Mouse (Mus musculus) neural tube, embryonic 15.5 days (tissue): ENCODE data around the gene Pmpca. TPM values are rescaled to one million over a fixed set of nuclear protein-coding genes. Genes with fewer than 3 reads are reported as not detected.
A peak's percentile ranks its signal among the peaks of the same experiment; 100 is the strongest.
"Not testable (repeated sequence)": the region's sequence is repeated elsewhere in the genome, so short reads cannot be mapped to it uniquely, and the experiment has no call there.

Experiments used
- ATAC-seq: fragments of 200-750 bp; cut with Nextera tagmentation; 2 replicates; pipeline ENCODE4 v1.8.0; 2017; ENCODE audit warnings: mild to moderate bottlenecking, moderate TSS enrichment, moderate library complexity; ENCODE audit not compliant: low FRiP score
- H3K27ac ChIP-seq: fragments of 300-500 bp; sonication (generic); replicated peaks from 2 replicates; pipeline ENCODE4 v1.5.1; 2015; ENCODE audit warnings: mild to moderate bottlenecking, inconsistent platforms
- H3K27me3 ChIP-seq: fragments of 300-500 bp; sonication (generic); replicated peaks from 2 replicates; pipeline ENCODE4 v1.6.1; 2015; ENCODE audit warnings: inconsistent platforms
- H3K36me3 ChIP-seq: fragments of 300-500 bp; sonication (generic); 2 replicates; pipeline ENCODE4 v1.6.1; 2015; ENCODE audit warnings: inconsistent platforms
- H3K4me1 ChIP-seq: fragments of 300-500 bp; sonication (generic); 2 replicates; pipeline ENCODE4 v1.6.1; 2015; ENCODE audit warnings: inconsistent platforms
- H3K4me2 ChIP-seq: fragments of 300-500 bp; sonication (generic); 2 replicates; pipeline ENCODE4 v1.6.1; 2015; ENCODE audit warnings: inconsistent platforms, mild to moderate bottlenecking, moderate library complexity
- H3K4me3 ChIP-seq: fragments of 300-500 bp; sonication (generic); replicated peaks from 2 replicates; pipeline ENCODE4 v1.5.1; 2015; ENCODE audit warnings: mild to moderate bottlenecking, inconsistent platforms
- H3K9ac ChIP-seq: fragments of 300-500 bp; sonication (generic); replicated peaks from 2 replicates; pipeline ENCODE4 v1.6.1; 2015; ENCODE audit warnings: mild to moderate bottlenecking, inconsistent platforms
- H3K9me3 ChIP-seq: fragments of 300-500 bp; sonication (generic); replicated peaks from 2 replicates; pipeline ENCODE4 v1.6.1; 2016; ENCODE audit warnings: inconsistent platforms
- WGBS: fragments of 180-500 bp; shearing (Covaris S2); methylation state at CpG from one replicate; pipeline ENCODE4 v1.1.7; 2015; ENCODE audit warnings: mixed read lengths; 5-methylcytosine and 5-hydroxymethylcytosine counted together
- polyA plus RNA-seq: library from polyadenylated mRNA; unstranded; fragments of >200 nt; fragmentation: Nextera tagmentation; extraction: Ambion mirVana; gene quantifications from 2 replicates; pipeline ENCODE4 v1.2.1, GENCODE M21; 2015

Pmpca gene
- polyA plus RNA-seq, 1 experiment from 2014 or later, result 95.3 TPM

- Histone ChIP-seq H3K4me3 (peak within 1 kb of the TSS; percentile 85), H3K36me3 (peaks cover 67% of the 10 kb centered on the region), H3K27me3 (no peaks in the 10 kb centered on the region), H3K9ac (peak within 1 kb of the TSS; percentile 76), H3K27ac (peak within 1 kb of the TSS; percentile 71), H3K4me1 (peaks cover 26% of the 10 kb centered on the region), H3K4me2 (peak within 1 kb of the TSS; percentile 93), H3K9me3 (no peaks in the 10 kb centered on the region)
- peak; percentile 95 for ATAC-seq
- under 1% methylated on average over 38 of the region's 38 CpGs for WGBS
Observed at GRCm38 (mm10) chr2:26380131-26380771, 8.9 kb upstream of the Pmpca start, which contains the start of gene Snapc4. Gene Snapc4, minus strand, starts transcription at chr2:26380653.

DNA sequence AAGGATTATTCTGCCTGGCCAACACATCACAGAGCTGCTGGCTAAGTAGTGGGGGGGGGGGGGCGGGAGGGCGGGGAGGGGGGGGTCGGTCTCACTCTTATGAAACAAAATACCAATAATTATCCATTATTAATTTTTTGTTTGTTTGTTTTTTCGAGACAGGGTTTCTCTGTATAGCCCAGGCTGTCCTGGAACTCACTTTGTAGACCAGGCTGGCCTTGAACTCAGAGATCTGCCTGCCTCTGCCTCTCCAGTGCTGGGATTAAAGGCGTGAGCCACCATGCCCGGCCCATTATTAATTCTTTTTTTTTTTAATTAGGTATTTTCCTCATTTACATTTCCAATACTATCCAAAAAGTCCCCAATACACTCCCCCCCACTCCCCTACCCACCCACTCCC lies 8.3 kb upstream of the Pmpca start:
- Histone ChIP-seq H3K4me1 (peaks cover 26% of the 10 kb centered on the region), H3K36me3 (peaks cover 68% of the 10 kb centered on the region)
- ATAC-seq, result not testable (repeated sequence)

GRCm38 (mm10) chr2:26387713-26388112 lies 1.4 kb upstream of the Pmpca start:
- Histone ChIP-seq H3K9me3 (no peaks in the 10 kb centered on the region), H3K27ac (no peak overlapping the region), H3K27me3 (no peaks in the 10 kb centered on the region), H3K4me2 (peak overlapping the region; percentile 97), H3K9ac (0 out of 2 replicates have a peak overlapping the region, but pooled peaks have one; percentile 28), H3K4me3 (peak overlapping the region; percentile 74), H3K4me1 (peaks cover 34% of the 10 kb centered on the region), H3K36me3 (peaks cover 74% of the 10 kb centered on the region)
- WGBS, result 94% methylated on average over 3 of the region's 3 CpGs
- no peak for ATAC-seq

More for the DNA sequence above, 8.3 kb upstream of the Pmpca start:
- H3K27me3 ChIP-seq, H3K9me3 ChIP-seq: not testable (repeated sequence)
- 35% methylated on average over 6 of the region's 6 CpGs for WGBS
- peak overlapping the region; percentile 76 for H3K9ac ChIP-seq
- H3K27ac ChIP-seq, result peak overlapping the region; percentile 71
- peak overlapping the region; percentile 85 for H3K4me3 ChIP-seq
- H3K4me2 ChIP-seq, result peak overlapping the region; percentile 93

GRCm38 (mm10) chr2:26388682-26389153 lies 421 bp upstream of the Pmpca start:
- no peaks in the 10 kb centered on the region for H3K9me3 ChIP-seq
- peaks cover 34% of the 10 kb centered on the region for H3K4me1 ChIP-seq
- under 1% methylated on average over 38 of the region's 45 CpGs for WGBS
- peak overlapping the region; percentile 84 for H3K9ac ChIP-seq
- peaks cover 74% of the 10 kb centered on the region for H3K36me3 ChIP-seq
- peak overlapping the region; percentile 76 for H3K27ac ChIP-seq
- peak overlapping the region; percentile 74 for H3K4me3 ChIP-seq
- peak; percentile 64 for ATAC-seq
- no peaks in the 10 kb centered on the region for H3K27me3 ChIP-seq
- H3K4me2 ChIP-seq, result peak overlapping the region; percentile 97

DNA sequence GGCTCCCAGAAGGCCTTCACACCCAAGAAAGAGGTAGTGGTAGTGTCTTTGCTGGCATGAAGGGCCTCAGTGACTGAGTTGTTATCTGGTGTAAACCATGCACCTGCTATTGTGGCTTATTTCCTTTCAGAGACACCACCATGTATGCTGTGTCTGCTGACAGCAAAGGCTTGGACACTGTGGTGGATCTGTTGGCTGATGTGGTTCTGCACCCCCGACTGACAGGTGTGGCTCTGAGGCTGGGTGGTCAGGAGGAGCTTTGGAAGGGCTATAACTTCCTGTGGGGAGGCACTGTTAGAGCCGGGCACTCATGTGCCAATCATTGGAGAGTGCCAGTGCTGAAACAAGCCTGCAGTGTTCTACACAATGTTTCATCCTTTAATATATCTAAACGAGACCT lies 1.8 kb downstream of the Pmpca start:
- 93% methylated on average over 3 of the region's 3 CpGs for WGBS
- Histone ChIP-seq H3K9me3 (no peaks in the 10 kb centered on the region), H3K27ac (no peak overlapping the region), H3K27me3 (no peaks in the 10 kb centered on the region), H3K4me3 (no peak overlapping the region), H3K4me1 (peaks cover 34% of the 10 kb centered on the region), H3K4me2 (0 out of 2 replicates have a peak overlapping the region, but pooled peaks have one; percentile 22), H3K9ac (no peak overlapping the region), H3K36me3 (peaks cover 74% of the 10 kb centered on the region)
- no peak for ATAC-seq

- WGBS, result 95% methylated on average over 6 of the region's 6 CpGs
Observed at GRCm38 (mm10) chr2:26391617-26392016, 2.5 kb downstream of the Pmpca start.

DNA sequence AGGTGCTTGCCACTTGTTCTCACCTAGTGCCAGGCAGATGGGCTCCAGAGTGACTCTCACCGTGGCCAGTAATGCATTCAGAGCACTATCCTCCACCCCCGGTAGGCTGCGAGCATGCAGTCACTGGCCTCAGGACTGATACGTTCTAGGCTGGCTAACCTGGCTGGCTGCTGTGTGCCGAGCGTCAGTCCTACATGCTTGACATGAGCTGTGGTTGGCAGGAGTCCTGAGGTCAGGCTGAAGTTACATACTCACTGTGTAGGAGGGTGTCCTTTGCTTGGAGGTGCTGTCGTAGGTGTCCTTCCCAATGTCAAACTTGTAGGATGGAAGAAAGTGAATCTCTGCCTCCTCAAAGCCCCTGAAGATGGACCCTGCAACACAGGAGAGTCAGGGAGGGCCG lies 9.8 kb downstream of the Pmpca start:
- ATAC-seq, result peak; percentile 28; the same call in 1 of the 2 replicates
- 0 out of 2 replicates have a peak, but pooled peaks cover 3% of the 10 kb centered on the region for H3K4me1 ChIP-seq
- H3K27me3 ChIP-seq, result no peaks in the 10 kb centered on the region
- no peak overlapping the region for H3K27ac ChIP-seq
- H3K4me3 ChIP-seq, result no peak overlapping the region
- H3K36me3 ChIP-seq, result peaks cover 78% of the 10 kb centered on the region
- H3K4me2 ChIP-seq, result no peak overlapping the region
- 89% methylated on average over 8 of the region's 8 CpGs for WGBS
- H3K9me3 ChIP-seq, result no peaks in the 10 kb centered on the region
- no peak overlapping the region for H3K9ac ChIP-seq

More at GRCm38 (mm10) chr2:26391617-26392016, 2.5 kb downstream of the Pmpca start:
- no peaks in the 10 kb centered on the region for H3K9me3 ChIP-seq
- H3K4me2 ChIP-seq, result no peak overlapping the region
- H3K27ac ChIP-seq, result no peak overlapping the region
- peaks cover 32% of the 10 kb centered on the region for H3K4me1 ChIP-seq
- ATAC-seq, result no peak
- peaks cover 74% of the 10 kb centered on the region for H3K36me3 ChIP-seq
- H3K9ac ChIP-seq, result no peak overlapping the region
- H3K27me3 ChIP-seq, result no peaks in the 10 kb centered on the region
- H3K4me3 ChIP-seq, result no peak overlapping the region

DNA sequence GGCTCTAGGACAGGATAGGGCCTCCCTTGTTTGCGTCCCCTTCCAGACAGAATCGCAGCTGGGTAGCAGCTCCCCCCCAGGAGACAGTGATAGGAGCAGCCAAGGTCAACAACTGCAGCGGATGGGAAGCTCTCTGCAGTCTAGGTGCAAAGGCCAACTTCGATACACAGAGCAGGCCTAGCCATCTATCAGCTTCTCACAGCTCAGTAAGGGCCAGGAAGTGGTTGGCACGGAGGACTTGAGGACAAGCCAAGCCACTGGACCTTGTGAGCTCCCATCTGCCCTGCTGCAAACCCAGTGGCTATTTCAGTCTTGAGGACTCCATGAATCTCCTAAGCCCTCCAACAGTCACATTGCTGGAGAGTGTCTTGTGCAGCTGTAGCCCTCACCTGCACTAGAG lies 10.5 kb downstream of the Pmpca start:
- 82% methylated on average over 5 of the region's 5 CpGs for WGBS
- Histone ChIP-seq H3K27ac (no peak overlapping the region), H3K4me3 (no peak overlapping the region), H3K9me3 (no peaks in the 10 kb centered on the region), H3K27me3 (no peaks in the 10 kb centered on the region), H3K4me1 (peaks cover 5% of the 10 kb centered on the region), H3K36me3 (peaks cover 72% of the 10 kb centered on the region), H3K4me2 (no peak overlapping the region), H3K9ac (no peak overlapping the region; the same call in 1 of the 2 replicates)
- no peak for ATAC-seq

DNA sequence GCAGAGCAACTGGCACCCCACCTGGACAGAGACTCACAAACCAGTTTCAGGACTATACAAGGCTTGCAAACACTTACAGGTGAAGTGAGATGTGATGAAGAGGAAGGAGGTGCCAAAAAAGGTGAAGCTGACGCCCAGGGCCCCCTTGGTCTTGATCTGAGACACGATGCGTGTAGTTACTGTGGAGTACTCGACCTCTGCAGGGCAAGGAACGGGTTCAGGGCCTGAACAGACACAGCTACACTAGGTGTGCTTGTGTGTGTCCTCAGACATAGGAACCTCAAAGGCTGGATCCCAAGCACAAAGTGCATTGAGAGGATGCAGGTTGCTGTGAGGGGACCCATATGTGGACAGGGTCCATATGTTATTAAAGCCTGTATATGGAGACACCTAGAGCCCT lies 11.2 kb downstream of the Pmpca start:
- ATAC-seq, result no peak
- no peak overlapping the region for H3K27ac ChIP-seq
- H3K4me3 ChIP-seq, result no peak overlapping the region
- no peaks in the 10 kb centered on the region for H3K9me3 ChIP-seq
- H3K27me3 ChIP-seq, result no peaks in the 10 kb centered on the region
- H3K9ac ChIP-seq, result no peak overlapping the region
- H3K4me2 ChIP-seq, result no peak overlapping the region
- WGBS, result 93% methylated on average over 5 of the region's 5 CpGs
- peaks cover 12% of the 10 kb centered on the region for H3K4me1 ChIP-seq
- H3K36me3 ChIP-seq, result peaks cover 65% of the 10 kb centered on the region

GRCm38 (mm10) chr2:26401023-26401422 lies 11.9 kb downstream of the Pmpca start:
- Histone ChIP-seq H3K4me3 (no peak overlapping the region), H3K27ac (no peak overlapping the region), H3K4me2 (no peak overlapping the region), H3K9ac (no peak overlapping the region), H3K36me3 (peaks cover 58% of the 10 kb centered on the region), H3K4me1 (peaks cover 19% of the 10 kb centered on the region), H3K9me3 (no peaks in the 10 kb centered on the region), H3K27me3 (no peaks in the 10 kb centered on the region)
- no peak for ATAC-seq
- 96% methylated on average over 4 of the region's 4 CpGs for WGBS

- Histone ChIP-seq H3K9me3 (no peaks in the 10 kb centered on the region), H3K27ac (no peak overlapping the region), H3K27me3 (no peaks in the 10 kb centered on the region), H3K4me2 (no peak overlapping the region), H3K9ac (no peak overlapping the region), H3K36me3 (peaks cover 46% of the 10 kb centered on the region), H3K4me3 (no peak overlapping the region), H3K4me1 (peaks cover 31% of the 10 kb centered on the region)
- no peak for ATAC-seq
- WGBS, result 92% methylated on average over 1 of the region's 1 CpGs
Observed at GRCm38 (mm10) chr2:26402265-26402664, 13.1 kb downstream of the Pmpca start.

DNA sequence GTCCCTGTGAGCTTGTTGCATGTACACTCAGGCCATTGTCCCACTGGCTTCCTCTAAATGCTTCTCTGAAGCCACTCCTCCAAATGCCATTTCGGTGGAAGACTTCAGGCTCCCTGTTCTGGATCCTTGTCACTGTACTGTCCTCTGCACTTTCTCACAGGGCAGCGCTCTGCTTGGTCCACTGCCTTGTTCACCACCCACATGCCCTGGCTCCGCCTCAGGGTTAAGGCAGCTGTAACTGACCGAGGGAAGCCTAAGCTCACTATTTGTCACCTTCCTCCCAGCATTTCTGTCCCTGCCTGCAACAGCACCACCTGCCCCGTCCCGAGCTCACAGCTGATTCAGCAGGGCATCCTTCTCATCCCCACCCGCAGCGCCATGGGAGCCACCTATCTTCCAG lies 14.2 kb downstream of the Pmpca start:
- peaks cover 42% of the 10 kb centered on the region for H3K4me1 ChIP-seq
- H3K27ac ChIP-seq, result no peak overlapping the region
- H3K4me3 ChIP-seq, result no peak overlapping the region
- 79% methylated on average over 8 of the region's 8 CpGs for WGBS
- no peak overlapping the region for H3K9ac ChIP-seq
- no peak for ATAC-seq
- H3K4me2 ChIP-seq, result no peak overlapping the region
- peaks cover 37% of the 10 kb centered on the region for H3K36me3 ChIP-seq
- no peaks in the 10 kb centered on the region for H3K27me3 ChIP-seq
- no peaks in the 10 kb centered on the region for H3K9me3 ChIP-seq
